In genomic region chr5:26894346-26894745, GRCm38 (mm10) we compare ENCODE assay signal across 16 mouse cellular contexts.
DNase-seq lines count a peak whose midpoint lies in the region; ATAC-seq and TF ChIP-seq lines count a peak whose summit lies in the region.
"Had no signal": no experiment of that assay in that cellular context is flagged by ENCODE, and none has a peak within 500 bp of the region (broad histone marks: within the 10 kb centered on the region; RNA-seq: fewer than 3 reads in every experiment).

No protein-coding gene starts in this region.

- no peaks in the 10 kb centered on the region for H3K36me3 ChIP-seq in forebrain, embryonic 11.5 days (ENCODE audit: control insufficient read depth, insufficient read depth, low read length)
- H3K36me3 ChIP-seq in forebrain, embryonic 15.5 days: no peaks in the 10 kb centered on the region
- no peaks in the 10 kb centered on the region for H3K36me3 ChIP-seq in lung, embryonic 14.5 days (ENCODE audit: insufficient read depth)
- H3K36me3 ChIP-seq in lung, postnatal 0 days (ENCODE audit: insufficient read depth, low read length): no peaks in the 10 kb centered on the region
- no peaks in the 10 kb centered on the region for H3K36me3 ChIP-seq in embryonic facial prominence, embryonic 10.5 days (replicated peaks)
- H3K36me3 ChIP-seq: hindbrain, embryonic 12.5 days; neural tube, embryonic 12.5 days had no signal

- TF ChIP-seq EP300 in lung, postnatal 0 days (IDR thresholded peaks at IDR 0.05): no peak

- no peaks in the 10 kb centered on the region for H3K27me3 ChIP-seq in forebrain, embryonic 11.5 days (ENCODE audit: control insufficient read depth, insufficient read depth, low read length)
- H3K27me3 ChIP-seq in forebrain, embryonic 15.5 days: no peaks in the 10 kb centered on the region
- H3K27me3 ChIP-seq in lung, embryonic 14.5 days (ENCODE audit: insufficient read depth, low read length): no peaks in the 10 kb centered on the region
- no peaks in the 10 kb centered on the region for H3K27me3 ChIP-seq in lung, postnatal 0 days (replicated peaks; ENCODE audit: insufficient read depth, low read length)
- no peaks in the 10 kb centered on the region for H3K27me3 ChIP-seq in embryonic facial prominence, embryonic 10.5 days (replicated peaks; ENCODE audit: low read depth, poor library complexity, severe bottlenecking)
- H3K27me3 ChIP-seq: hindbrain, embryonic 12.5 days; neural tube, embryonic 12.5 days had no signal

- no peak overlapping the region for H3K27ac ChIP-seq in forebrain, embryonic 11.5 days (ENCODE audit: low read depth, low read length)
- no peak overlapping the region for H3K27ac ChIP-seq in forebrain, embryonic 15.5 days (replicated peaks)
- H3K27ac ChIP-seq in lung, embryonic 14.5 days (ENCODE audit: low read depth): no peak overlapping the region
- no peak overlapping the region for H3K27ac ChIP-seq in lung, postnatal 0 days (ENCODE audit: low read length)
- H3K27ac ChIP-seq in embryonic facial prominence, embryonic 10.5 days (replicated peaks): no peak overlapping the region
- H3K27ac ChIP-seq: hindbrain, embryonic 12.5 days; neural tube, embryonic 12.5 days had no signal

- H3K4me1 ChIP-seq in forebrain, embryonic 11.5 days (replicated peaks; ENCODE audit: control insufficient read depth, insufficient read depth, low read length): no peaks in the 10 kb centered on the region
- H3K4me1 ChIP-seq in forebrain, embryonic 15.5 days: no peaks in the 10 kb centered on the region
- H3K4me1 ChIP-seq in lung, embryonic 14.5 days (ENCODE audit: insufficient read depth): no peaks in the 10 kb centered on the region
- H3K4me1 ChIP-seq in lung, postnatal 0 days (ENCODE audit: insufficient read depth, low read depth, low read length): no peaks in the 10 kb centered on the region
- H3K4me1 ChIP-seq in embryonic facial prominence, embryonic 10.5 days: no peaks in the 10 kb centered on the region
- H3K4me1 ChIP-seq: hindbrain, embryonic 12.5 days; neural tube, embryonic 12.5 days had no signal

- peak; percentile 54 for DNase-seq in forebrain, embryonic 11.5 days (ENCODE audit: low spot score)
- DNase-seq in lung, embryonic 14.5 days: peak; percentile 62
- DNase-seq in lung, postnatal 0 days (ENCODE audit: low spot score): no peak
- peak; percentile 47 for DNase-seq in embryonic facial prominence, embryonic 10.5 days (ENCODE audit: low spot score)
- DNase-seq in retina, postnatal 1 day: peak; percentile 15
- DNase-seq: adrenal gland, adult 2 months; kidney, adult 2 months; left cerebral cortex, postnatal 4 days; liver, postnatal 0 days; thymus, adult 2 months had no signal

- no peak for TF ChIP-seq CTCF in lung, embryonic 14.5 days (IDR thresholded peaks at IDR 0.05; ENCODE audit: low read depth)
- no peak for TF ChIP-seq CTCF in lung, postnatal 0 days (IDR thresholded peaks at IDR 0.05)

- H3K9ac ChIP-seq in forebrain, embryonic 11.5 days (ENCODE audit: low read length): no peak overlapping the region
- H3K9ac ChIP-seq in forebrain, embryonic 15.5 days (replicated peaks): no peak overlapping the region
- no peak overlapping the region for H3K9ac ChIP-seq in lung, embryonic 14.5 days
- no peak overlapping the region for H3K9ac ChIP-seq in lung, postnatal 0 days (replicated peaks; ENCODE audit: low read depth)
- H3K9ac ChIP-seq: hindbrain, embryonic 12.5 days; liver, postnatal 0 days; neural tube, embryonic 12.5 days had no signal

- WGBS in forebrain, embryonic 11.5 days: 17% methylated on average over 3 of the region's 3 CpGs
- WGBS in forebrain, embryonic 15.5 days: 29% methylated on average over 3 of the region's 3 CpGs
- WGBS in lung, embryonic 14.5 days: 21% methylated on average over 3 of the region's 3 CpGs
- whole genome bisulfite sequencing in lung, postnatal 0 days: 8% methylated on average over 3 of the region's 3 CpGs
- WGBS in embryonic facial prominence, embryonic 10.5 days: 16% methylated on average over 3 of the region's 3 CpGs

- H3K4me3 ChIP-seq in forebrain, embryonic 11.5 days (ENCODE audit: low read depth, low read length): no peak overlapping the region
- H3K4me3 ChIP-seq in forebrain, embryonic 15.5 days: no peak overlapping the region
- no peak overlapping the region for H3K4me3 ChIP-seq in lung, embryonic 14.5 days (ENCODE audit: low read depth, low read length)
- H3K4me3 ChIP-seq in lung, postnatal 0 days (ENCODE audit: low read depth, low read length): no peak overlapping the region
- H3K4me3 ChIP-seq in embryonic facial prominence, embryonic 10.5 days: no peak overlapping the region
- H3K4me3 ChIP-seq: hindbrain, embryonic 12.5 days; neural tube, embryonic 12.5 days had no signal

- no peak for ATAC-seq in forebrain, embryonic 11.5 days (replicated peaks; ENCODE audit: low FRiP score)
- ATAC-seq in forebrain, embryonic 15.5 days (replicated peaks): no peak
- no peak for ATAC-seq in lung, embryonic 14.5 days (ENCODE audit: insufficient read depth)
- ATAC-seq in lung, postnatal 0 days: no peak
- no peak for ATAC-seq in erythroblast, adult 5-6 weeks (replicated peaks; ENCODE audit: low FRiP score, poor library complexity, severe bottlenecking)
- no peak for ATAC-seq in megakaryocyte, adult 5-6 weeks (ENCODE audit: poor library complexity, severe bottlenecking)
- ATAC-seq: liver, postnatal 0 days had no signal

- no peak overlapping the region for H3K4me2 ChIP-seq in forebrain, embryonic 11.5 days (ENCODE audit: low read depth, low read length, severe bottlenecking)
- H3K4me2 ChIP-seq in forebrain, embryonic 15.5 days (replicated peaks): no peak overlapping the region
- no peak overlapping the region for H3K4me2 ChIP-seq in lung, embryonic 14.5 days
- H3K4me2 ChIP-seq in lung, postnatal 0 days (replicated peaks; ENCODE audit: low read depth, low read length): no peak overlapping the region
- H3K4me2 ChIP-seq: hindbrain, embryonic 12.5 days; midbrain, embryonic 11.5 days; neural tube, embryonic 12.5 days had no signal

- no peaks in the 10 kb centered on the region for H3K9me3 ChIP-seq in forebrain, embryonic 11.5 days (ENCODE audit: control insufficient read depth, low read length)
- no peaks in the 10 kb centered on the region for H3K9me3 ChIP-seq in forebrain, embryonic 15.5 days
- no peaks in the 10 kb centered on the region for H3K9me3 ChIP-seq in lung, embryonic 14.5 days (ENCODE audit: low read depth, low read length)
- H3K9me3 ChIP-seq in lung, postnatal 0 days (ENCODE audit: low read length): no peaks in the 10 kb centered on the region
- H3K9me3 ChIP-seq in embryonic facial prominence, embryonic 10.5 days: no peaks in the 10 kb centered on the region
- H3K9me3 ChIP-seq: hindbrain, embryonic 12.5 days; neural tube, embryonic 12.5 days had no signal
